Mouse (Mus musculus) hindbrain, embryonic 12.5 days (tissue): ENCODE results near the gene Hist1h2bg. TPM values are rescaled to one million over a fixed set of nuclear protein-coding genes. Genes with fewer than 3 reads are reported as not detected.
"Not testable (repeated sequence)": the region's sequence is repeated elsewhere in the genome, so short reads cannot be mapped to it uniquely, and the experiment has no call there.

ENCODE experiments used
- ATAC-seq: fragments of 200-750 bp; cut with Nextera tagmentation; 2 replicates; pipeline ENCODE4 v1.8.0; 2017; ENCODE audit warnings: moderate TSS enrichment; ENCODE audit not compliant: low FRiP score
- H3K27ac ChIP-seq: fragments of 300-500 bp; sonication (generic); 2 replicates; pipeline ENCODE4 v1.5.1; 2016; ENCODE audit warnings: mild to moderate bottlenecking
- H3K27me3 ChIP-seq: fragments of 300-500 bp; sonication (generic); 2 replicates; pipeline ENCODE4 v1.6.1; 2016; ENCODE audit warnings: mild to moderate bottlenecking
- H3K36me3 ChIP-seq: fragments of 300-500 bp; sonication (generic); 2 replicates; pipeline ENCODE4 v1.6.1; 2016; ENCODE audit warnings: mild to moderate bottlenecking
- H3K4me1 ChIP-seq: fragments of 300-500 bp; sonication (generic); 2 replicates; pipeline ENCODE4 v1.6.1; 2016
- H3K4me2 ChIP-seq: fragments of 300-500 bp; sonication (generic); replicated peaks from 2 replicates; pipeline ENCODE4 v1.6.1; 2016; ENCODE audit warnings: mild to moderate bottlenecking
- H3K4me3 ChIP-seq: fragments of 300-500 bp; sonication (generic); 2 replicates; pipeline ENCODE4 v1.5.1; 2016; ENCODE audit warnings: mild to moderate bottlenecking
- H3K9ac ChIP-seq: fragments of 300-500 bp; sonication (generic); 2 replicates; pipeline ENCODE4 v1.6.1; 2016; ENCODE audit warnings: mild to moderate bottlenecking, moderate library complexity
- H3K9me3 ChIP-seq: fragments of 300-500 bp; sonication (generic); replicated peaks from 2 replicates; pipeline ENCODE4 v1.6.1; 2016; ENCODE audit warnings: mild to moderate bottlenecking
- WGBS: fragments of 180-500 bp; shearing (Covaris S2); methylation state at CpG from one replicate; pipeline ENCODE4 v1.1.7; 2016; 5-methylcytosine and 5-hydroxymethylcytosine counted together
- polyA plus RNA-seq: library from polyadenylated mRNA; unstranded; fragments of >200 nt; fragmentation: Nextera tagmentation; extraction: Ambion mirVana; gene quantifications from 2 replicates; pipeline ENCODE4 v1.2.1, GENCODE M21; 2016

Hist1h2bg gene
- polyA plus RNA-seq, 1 experiment from 2014 or later = 7.1 TPM

DNA sequence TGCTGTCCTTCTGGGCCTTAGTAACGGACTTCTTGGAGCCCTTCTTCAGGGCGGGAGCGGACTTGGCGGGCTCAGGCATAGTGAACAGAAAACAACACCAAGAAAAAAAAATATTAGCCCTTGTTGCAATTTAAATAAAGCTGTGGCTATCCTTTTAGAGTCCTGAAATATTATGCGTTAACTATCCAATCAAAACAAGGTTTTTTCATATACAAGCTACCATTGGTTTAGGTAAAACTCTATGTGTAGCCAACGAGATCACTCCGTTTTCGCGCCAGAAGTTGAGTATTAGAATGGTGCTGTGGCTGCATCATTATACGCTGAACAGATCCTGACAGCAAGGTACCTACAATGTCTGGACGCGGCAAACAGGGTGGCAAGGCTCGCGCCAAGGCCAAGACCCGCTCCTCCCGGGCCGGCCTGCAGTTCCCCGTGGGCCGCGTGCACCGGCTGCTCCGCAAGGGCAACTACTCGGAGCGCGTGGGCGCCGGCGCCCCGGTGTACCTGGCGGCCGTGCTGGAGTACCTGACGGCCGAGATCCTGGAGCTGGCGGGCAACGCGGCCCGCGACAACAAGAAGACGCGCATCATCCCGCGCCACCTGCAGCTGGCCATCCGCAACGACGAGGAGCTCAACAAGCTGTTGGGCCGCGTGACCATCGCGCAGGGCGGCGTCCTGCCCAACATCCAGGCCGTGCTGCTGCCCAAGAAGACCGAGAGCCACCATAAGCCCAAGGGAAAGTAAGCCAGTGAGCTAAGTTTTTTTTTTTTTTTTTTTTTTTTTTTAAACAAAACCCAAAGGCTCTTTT is 37.4 kb upstream of the Hist1h2bg start, which contains the start of gene Hist1h2af:
Gene Hist1h2af, plus strand, starts transcription at position 347 of the 808 bp plus-strand sequence.
- peak within 1 kb of the TSS; percentile 97 for H3K27ac ChIP-seq
- H3K4me3 ChIP-seq = peak within 1 kb of the TSS; percentile 51
- H3K36me3 ChIP-seq, H3K9me3 ChIP-seq, H3K27me3 ChIP-seq: not testable (repeated sequence)
- H3K9ac ChIP-seq = peak within 1 kb of the TSS; percentile 36
- ATAC-seq = peak; percentile 38
- H3K4me1 ChIP-seq = peaks cover 32% of the 10 kb centered on the region
- peak within 1 kb of the TSS; percentile 76 for H3K4me2 ChIP-seq
- WGBS = under 1% methylated on average over 30 of the region's 53 CpGs

DNA sequence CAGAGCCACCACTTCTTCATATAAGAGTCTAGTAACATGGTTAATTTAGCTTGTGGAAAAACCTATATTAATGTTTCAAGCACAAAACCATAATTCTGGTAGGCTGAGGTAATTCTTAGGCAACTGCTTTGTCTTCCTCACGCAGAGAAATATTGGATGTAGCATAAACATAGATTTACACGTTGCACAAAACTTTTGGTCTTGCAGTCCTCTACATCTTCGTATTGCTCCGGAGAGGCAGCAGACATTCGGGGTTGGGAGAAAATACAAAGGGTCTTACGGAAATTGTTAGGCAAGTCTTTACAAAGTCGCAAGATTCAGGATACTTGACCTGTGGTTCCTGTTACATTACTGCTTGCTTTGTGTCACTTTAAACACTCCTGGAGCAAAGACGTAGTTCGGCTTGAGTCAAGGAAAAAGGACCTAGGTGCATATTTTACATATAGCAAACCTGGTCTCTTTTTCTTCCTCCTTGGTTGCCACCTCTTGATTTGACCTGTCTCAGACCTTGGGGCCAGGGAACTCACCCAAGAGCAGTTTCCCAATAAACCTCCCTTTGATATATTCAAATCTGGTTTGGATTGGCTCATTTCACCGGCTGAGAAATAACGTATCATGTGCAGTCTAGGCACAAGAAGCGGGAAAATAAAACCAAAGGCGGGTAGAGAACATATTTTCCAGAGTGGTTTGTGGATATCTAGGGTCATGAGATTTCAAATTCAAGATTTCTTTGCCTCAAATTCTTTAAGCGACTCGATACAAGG is 36.6 kb upstream of the Hist1h2bg start:
- peak overlapping the region; percentile 50 for H3K4me3 ChIP-seq
- H3K4me2 ChIP-seq = peak overlapping the region; percentile 76
- peak overlapping the region; percentile 36 for H3K9ac ChIP-seq
- no peak for ATAC-seq
- H3K9me3 ChIP-seq = no peaks in the 10 kb centered on the region
- H3K27ac ChIP-seq = peak overlapping the region; percentile 86
- H3K4me1 ChIP-seq = peaks cover 32% of the 10 kb centered on the region
- H3K36me3 ChIP-seq = no peaks in the 10 kb centered on the region
- under 1% methylated on average over 15 of the region's 15 CpGs for WGBS
- no peaks in the 10 kb centered on the region for H3K27me3 ChIP-seq

DNA sequence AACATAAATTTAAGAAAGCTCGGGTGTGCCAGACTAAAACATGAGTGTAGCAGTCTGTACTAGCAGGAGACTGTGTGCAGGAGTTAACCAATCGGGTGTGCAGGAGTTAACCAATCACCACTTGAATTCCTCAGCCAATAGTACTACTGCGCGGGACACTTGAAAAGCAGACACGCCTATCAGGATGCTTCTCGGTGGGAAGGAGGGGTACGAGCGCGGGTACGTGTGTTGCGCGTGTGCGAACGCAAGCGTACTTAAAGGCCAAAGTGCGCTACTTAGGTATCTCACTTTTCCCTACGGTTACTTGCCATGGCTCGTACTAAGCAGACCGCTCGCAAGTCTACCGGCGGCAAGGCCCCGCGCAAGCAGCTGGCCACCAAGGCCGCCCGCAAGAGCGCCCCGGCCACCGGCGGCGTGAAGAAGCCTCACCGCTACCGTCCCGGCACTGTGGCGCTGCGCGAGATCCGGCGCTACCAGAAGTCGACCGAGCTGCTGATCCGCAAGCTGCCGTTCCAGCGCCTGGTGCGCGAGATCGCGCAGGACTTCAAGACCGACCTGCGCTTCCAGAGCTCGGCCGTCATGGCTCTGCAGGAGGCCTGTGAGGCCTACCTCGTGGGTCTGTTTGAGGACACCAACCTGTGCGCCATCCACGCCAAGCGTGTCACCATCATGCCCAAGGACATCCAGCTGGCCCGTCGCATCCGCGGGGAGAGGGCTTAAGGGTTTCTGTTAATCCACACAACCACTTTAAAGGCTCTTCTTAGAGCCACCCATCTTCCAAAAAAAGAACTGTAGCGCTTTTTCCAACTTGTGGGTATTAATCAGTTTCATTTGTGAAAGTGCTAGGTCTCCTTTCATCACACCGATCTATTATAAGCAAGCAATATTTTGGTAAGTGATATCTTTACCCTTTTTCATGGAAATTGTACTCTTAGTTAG is 35.8 kb upstream of the Hist1h2bg start, which contains the start of gene Hist1h3g:
Gene Hist1h3g, plus strand, starts transcription at position 286 of the 939 bp plus-strand sequence.
- Histone ChIP-seq H3K4me2 (peak within 1 kb of the TSS; percentile 76), H3K27ac (peak within 1 kb of the TSS; percentile 86), H3K4me3 (peak within 1 kb of the TSS; percentile 50), H3K9ac (peak within 1 kb of the TSS; percentile 59), H3K4me1 (peaks cover 32% of the 10 kb centered on the region)
- WGBS = under 1% methylated on average over 41 of the region's 62 CpGs
- H3K36me3 ChIP-seq, H3K9me3 ChIP-seq, H3K27me3 ChIP-seq: not testable (repeated sequence)
- ATAC-seq = peak; percentile 91

DNA sequence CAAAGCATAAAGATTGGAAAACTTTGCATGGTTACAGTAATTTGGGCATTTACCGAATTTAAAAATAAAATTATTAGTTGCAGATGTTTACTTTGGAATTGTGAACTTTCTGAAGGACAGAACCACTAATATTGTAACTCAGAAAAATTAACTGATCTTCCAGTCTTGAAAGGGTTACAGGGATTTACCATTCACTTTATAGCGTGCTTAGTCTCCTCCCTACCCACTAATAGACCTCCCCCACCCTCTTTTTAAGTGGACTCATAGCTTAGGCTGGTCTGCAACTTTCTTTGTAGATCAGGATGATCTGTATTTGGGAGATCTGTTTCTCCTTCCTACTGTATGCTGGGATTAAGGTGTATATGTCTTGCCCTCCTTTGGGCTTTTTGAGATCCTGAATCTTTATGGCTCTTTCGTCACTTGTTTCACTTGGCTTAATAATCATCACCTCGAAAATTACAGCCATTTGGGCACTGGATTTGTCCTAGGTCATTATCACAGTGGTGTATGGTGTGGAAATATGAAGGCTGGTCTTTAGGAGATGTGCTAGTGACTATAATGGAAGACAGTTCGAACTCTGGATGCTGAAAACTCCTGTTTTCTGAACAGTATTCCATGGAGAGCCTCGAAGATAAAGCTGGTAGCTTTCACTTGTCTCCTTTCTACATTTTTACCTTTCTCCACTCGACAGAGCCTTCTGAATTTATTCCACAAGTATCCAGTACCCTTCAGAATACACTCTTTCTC is 34.9 kb upstream of the Hist1h2bg start:
- Histone ChIP-seq H3K4me1 (peaks cover 32% of the 10 kb centered on the region), H3K4me2 (peak overlapping the region; percentile 76), H3K4me3 (peak overlapping the region; percentile 50), H3K27me3 (no peaks in the 10 kb centered on the region), H3K9me3 (no peaks in the 10 kb centered on the region), H3K9ac (peak overlapping the region; percentile 57), H3K27ac (no peak overlapping the region), H3K36me3 (no peaks in the 10 kb centered on the region)
- no peak for ATAC-seq
- 19% methylated on average over 7 of the region's 7 CpGs for WGBS

DNA sequence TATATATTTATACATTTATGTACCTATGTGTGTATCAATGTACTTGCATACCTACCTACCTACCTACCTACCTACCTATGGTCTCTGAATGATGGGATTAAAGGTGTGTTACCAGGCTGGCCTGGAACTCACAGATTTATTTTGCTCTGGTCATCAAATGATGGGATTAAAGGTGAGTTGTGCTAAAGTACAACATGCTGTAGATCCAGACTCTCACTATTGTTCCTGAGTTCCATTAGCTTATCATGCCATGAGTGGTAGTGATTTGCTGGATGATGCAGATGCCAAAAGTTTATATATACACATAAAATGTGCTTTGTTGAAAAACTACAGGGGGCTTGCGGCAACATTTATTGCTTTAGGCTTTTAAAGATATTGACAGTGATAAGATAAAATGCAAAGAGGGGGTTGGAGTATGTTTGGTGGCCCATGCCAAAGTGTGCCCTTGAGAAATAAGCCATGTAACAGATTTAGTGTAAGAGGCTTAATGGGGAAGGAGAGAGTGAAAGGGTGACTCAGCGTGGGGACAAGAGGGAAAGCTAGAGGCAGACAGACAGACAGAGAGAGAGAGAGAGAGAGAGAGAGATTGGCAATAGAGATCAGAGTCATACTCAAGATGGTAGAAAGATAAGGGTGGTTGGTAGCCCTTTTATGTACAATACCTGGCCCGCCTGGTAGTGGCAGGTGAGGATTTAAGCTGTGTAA is 34.0 kb upstream of the Hist1h2bg start:
- Histone ChIP-seq H3K9me3 (no peaks in the 10 kb centered on the region), H3K27me3 (no peaks in the 10 kb centered on the region), H3K36me3 (no peaks in the 10 kb centered on the region), H3K27ac (no peak overlapping the region), H3K4me3 (peak overlapping the region; percentile 13; the same call in 1 of the 2 replicates), H3K9ac (0 out of 2 replicates have a peak overlapping the region, but pooled peaks have one; percentile 10), H3K4me1 (peaks cover 30% of the 10 kb centered on the region), H3K4me2 (peak overlapping the region; percentile 76)
- WGBS = 91% methylated on average over 3 of the region's 3 CpGs
- no peak for ATAC-seq

DNA sequence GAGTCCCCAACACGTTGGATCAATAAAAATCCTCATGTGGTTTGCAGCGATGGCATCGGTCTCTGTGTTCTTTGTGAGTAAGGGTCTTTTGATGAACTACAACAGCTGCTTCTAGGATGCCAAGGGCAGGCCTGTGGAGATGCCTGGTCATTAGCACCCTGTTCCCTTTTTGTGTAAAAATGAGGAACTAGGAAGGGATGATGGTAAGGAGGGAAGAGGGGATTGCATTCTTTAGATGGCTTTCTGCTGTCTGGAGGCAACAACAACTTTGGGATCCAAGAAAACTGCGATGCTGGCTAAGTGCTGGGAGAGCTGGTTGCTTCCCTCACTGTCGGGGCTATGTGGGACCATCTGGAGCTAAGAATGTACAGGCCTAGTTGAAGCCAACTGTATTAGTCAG is 32.9 kb upstream of the Hist1h2bg start:
- Histone ChIP-seq H3K9me3 (no peaks in the 10 kb centered on the region), H3K4me1 (peaks cover 23% of the 10 kb centered on the region), H3K4me2 (0 out of 2 replicates have a peak overlapping the region, but pooled peaks have one; percentile 4), H3K36me3 (no peaks in the 10 kb centered on the region), H3K27me3 (no peaks in the 10 kb centered on the region), H3K4me3 (no peak overlapping the region), H3K27ac (no peak overlapping the region), H3K9ac (no peak overlapping the region)
- ATAC-seq = no peak
- WGBS = 67% methylated on average over 5 of the region's 5 CpGs

DNA sequence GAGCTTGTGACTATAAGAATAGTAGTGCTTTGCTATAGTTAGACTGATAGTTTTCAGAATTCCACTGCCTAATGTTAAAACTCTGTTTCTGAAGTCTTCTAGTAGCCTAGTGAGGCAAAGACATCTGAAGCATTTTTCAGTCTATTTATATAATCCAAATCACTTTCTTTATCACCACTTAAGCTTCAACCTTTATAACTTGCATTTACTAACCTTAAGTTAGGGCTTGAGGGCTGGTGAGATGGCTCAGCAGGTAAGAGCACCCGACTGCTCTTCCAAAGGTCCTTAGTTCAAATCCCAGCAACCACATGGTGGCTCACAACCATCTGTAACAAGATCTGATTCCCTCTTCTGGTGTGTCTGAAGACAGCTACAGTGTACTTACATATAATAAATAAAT is 31.4 kb upstream of the Hist1h2bg start:
- H3K4me3 ChIP-seq, H3K4me2 ChIP-seq, ATAC-seq, H3K9me3 ChIP-seq, H3K27ac ChIP-seq, H3K27me3 ChIP-seq, H3K36me3 ChIP-seq, H3K9ac ChIP-seq: not testable (repeated sequence)
- 65% methylated on average over 1 of the region's 1 CpGs for WGBS
- H3K4me1 ChIP-seq = peaks cover 15% of the 10 kb centered on the region

DNA sequence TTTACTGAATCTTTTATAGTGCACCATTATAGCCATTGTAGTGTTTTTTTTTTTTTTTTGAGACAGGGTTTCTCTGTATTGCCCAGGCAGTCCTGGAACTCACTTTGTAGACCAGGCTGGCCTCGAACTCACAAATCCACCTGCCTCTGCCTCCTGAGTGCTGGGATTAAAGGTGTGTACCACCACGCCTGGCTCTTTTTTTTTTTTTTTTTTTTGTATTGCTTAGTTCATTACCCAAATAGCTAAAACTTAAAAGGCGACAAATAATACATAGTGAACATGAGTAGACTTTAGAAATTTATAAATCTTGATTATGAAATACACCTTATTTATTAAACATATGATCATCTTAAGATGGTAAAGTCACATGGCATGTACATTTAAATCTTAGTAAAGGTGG is 29.7 kb upstream of the Hist1h2bg start:
- Histone ChIP-seq H3K27ac (no peak overlapping the region), H3K4me1 (peaks cover 8% of the 10 kb centered on the region), H3K27me3 (no peaks in the 10 kb centered on the region), H3K9me3 (no peaks in the 10 kb centered on the region), H3K4me2 (no peak overlapping the region), H3K9ac (no peak overlapping the region), H3K4me3 (no peak overlapping the region), H3K36me3 (no peaks in the 10 kb centered on the region)
- 81% methylated on average over 3 of the region's 3 CpGs for WGBS
- ATAC-seq = no peak

DNA sequence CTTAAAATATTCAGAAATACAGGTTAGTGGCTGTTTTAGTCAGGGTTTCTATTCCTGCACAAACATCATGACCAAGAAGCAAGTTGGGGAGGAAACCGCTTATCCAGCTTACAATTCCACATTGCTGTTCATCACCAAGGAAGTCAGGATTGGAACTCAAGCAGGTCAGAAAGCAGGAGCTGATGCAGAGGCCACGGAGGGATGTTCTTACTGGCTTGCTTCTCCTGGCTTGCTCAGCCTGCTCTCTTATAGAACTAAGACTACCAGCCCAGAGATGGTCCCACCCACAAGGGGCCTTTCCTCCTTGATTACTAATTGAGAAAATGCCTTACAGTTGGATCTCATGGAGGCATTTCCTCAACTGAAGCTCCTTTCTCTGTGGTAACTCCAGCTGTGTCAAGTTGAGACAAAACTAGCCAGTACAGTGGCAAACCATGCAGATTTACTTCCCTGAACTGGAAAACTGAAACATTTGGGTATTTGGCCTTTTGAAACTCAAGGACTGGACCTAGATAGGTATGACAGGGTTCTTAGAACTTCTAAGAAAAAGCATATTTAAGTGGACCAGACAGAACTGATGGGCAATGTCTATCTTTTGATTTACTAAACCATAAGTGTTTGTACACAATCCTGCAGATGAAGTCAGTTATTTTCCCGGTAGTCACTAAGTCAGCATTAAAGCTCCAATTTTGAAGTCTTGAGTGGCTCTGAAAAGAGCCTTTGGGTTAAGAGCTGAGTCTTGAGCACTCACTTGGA is 28.8 kb upstream of the Hist1h2bg start:
- 4% methylated on average over 3 of the region's 3 CpGs for WGBS
- not testable (repeated sequence) for H3K36me3 ChIP-seq, ATAC-seq, H3K9me3 ChIP-seq, H3K27me3 ChIP-seq, H3K4me1 ChIP-seq
- peak overlapping the region; percentile 69 for H3K9ac ChIP-seq
- H3K4me2 ChIP-seq = peak overlapping the region; percentile 69
- peak overlapping the region; percentile 42 for H3K4me3 ChIP-seq
- peak overlapping the region; percentile 84 for H3K27ac ChIP-seq

DNA sequence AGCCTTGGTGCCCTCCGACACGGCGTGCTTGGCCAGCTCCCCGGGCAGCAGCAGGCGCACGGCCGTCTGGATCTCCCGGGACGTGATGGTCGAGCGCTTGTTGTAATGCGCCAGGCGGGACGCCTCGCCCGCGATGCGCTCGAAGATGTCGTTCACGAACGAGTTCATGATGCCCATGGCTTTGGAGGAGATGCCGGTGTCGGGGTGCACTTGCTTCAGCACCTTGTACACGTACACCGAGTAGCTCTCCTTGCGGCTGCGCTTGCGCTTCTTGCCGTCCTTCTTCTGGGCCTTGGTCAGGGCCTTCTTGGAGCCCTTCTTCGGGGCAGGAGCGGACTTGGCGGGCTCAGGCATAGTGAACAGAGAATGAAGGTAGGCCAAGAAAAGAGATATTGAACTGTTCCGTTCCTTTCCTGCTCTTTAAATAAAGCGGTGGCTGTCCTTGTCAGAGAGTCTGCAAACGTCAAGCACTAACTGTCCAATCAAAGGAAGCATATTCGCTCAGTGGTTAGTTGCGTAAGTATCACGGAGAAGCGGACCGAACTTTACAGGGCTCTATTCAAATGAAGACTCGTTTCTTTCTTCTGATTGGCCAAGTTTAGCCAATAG is 28.1 kb upstream of the Hist1h2bg start, which contains the start of gene Hist1h2bh:
Gene Hist1h2bh, minus strand, starts transcription at position 394 of the 609 bp plus-strand sequence.
- under 1% methylated on average over 38 of the region's 42 CpGs for WGBS
- not testable (repeated sequence) for H3K27me3 ChIP-seq

More for the DNA sequence above, 28.1 kb upstream of the Hist1h2bg start, which contains the start of gene Hist1h2bh:
- H3K4me1 ChIP-seq, H3K9me3 ChIP-seq, H3K36me3 ChIP-seq: not testable (repeated sequence)
- H3K4me2 ChIP-seq = peak within 1 kb of the TSS; percentile 69
- peak within 1 kb of the TSS; percentile 69 for H3K9ac ChIP-seq
- peak within 1 kb of the TSS; percentile 92 for H3K27ac ChIP-seq
- H3K4me3 ChIP-seq = peak within 1 kb of the TSS; percentile 46
- ATAC-seq = peak; percentile 88
